Mouse (Mus musculus) spleen, adult 2 months (tissue): ENCODE data around the gene Gc. TPM values are rescaled to one million over a fixed set of nuclear protein-coding genes. Genes with fewer than 3 reads are reported as not detected.

ENCODE experiments used
- DNase-seq, 2 experiments: peaks; one replicate each; pipeline versions ENCODE4 v3.0.0 to v3.0.0-alpha.2; 2012 to 2021; ENCODE audit warnings: low spot score in 2 of 2, low read depth in 1 of 2
- H3K27ac ChIP-seq: fragments of 200-500 bp; 2 replicates; pipeline ENCODE4 v1.5.1; 2012; ENCODE audit warnings: low read length, inconsistent platforms; ENCODE audit not compliant: insufficient read depth
- H3K27me3 ChIP-seq: fragments of 200-500 bp; 2 replicates; pipeline ENCODE4 v1.6.1; 2012; ENCODE audit warnings: mild to moderate bottlenecking, moderate library complexity, low read length, inconsistent platforms; ENCODE audit not compliant: control insufficient read depth, insufficient read depth
- H3K36me3 ChIP-seq: fragments of 200-500 bp; 2 replicates; pipeline ENCODE4 v1.6.1; 2012; ENCODE audit warnings: mild to moderate bottlenecking, low read length, inconsistent platforms; ENCODE audit not compliant: control insufficient read depth, insufficient read depth
- H3K4me1 ChIP-seq: fragments of 200-500 bp; 2 replicates; pipeline ENCODE4 v1.6.1; 2011; ENCODE audit warnings: inconsistent platforms; ENCODE audit not compliant: control insufficient read depth, insufficient read depth, insufficient read length
- H3K4me3 ChIP-seq: fragments of 200-500 bp; 2 replicates; pipeline ENCODE4 v1.5.1; 2011; ENCODE audit warnings: mild to moderate bottlenecking, inconsistent platforms; ENCODE audit not compliant: insufficient read depth, insufficient read length; ENCODE audit errors: extremely low read depth
- CTCF ChIP-seq: fragments of 200-500 bp; IDR thresholded peaks from 2 replicates; pipeline ENCODE4 v1.5.1; 2011; ENCODE audit warnings: mild to moderate bottlenecking, inconsistent platforms; ENCODE audit not compliant: insufficient read depth, insufficient read length, insufficient replicate concordance; ENCODE audit errors: extremely low read depth
- POLR2A ChIP-seq: fragments of 200-500 bp; IDR thresholded peaks from 2 replicates; pipeline ENCODE4 v1.6.1; 2011; ENCODE audit warnings: low read depth, low read length, inconsistent platforms
- WGBS: fragments of 180-500 bp; shearing (Covaris S2); methylation state at CpG from one replicate; pipeline ENCODE4 v1.1.7; 2018; 5-methylcytosine and 5-hydroxymethylcytosine counted together
- polyA plus RNA-seq: library from polyadenylated mRNA; depleted of rRNA; stranded (reverse); fragments of >200 nt; gene quantifications from 2 replicates; pipeline ENCODE4 v1.2.3, GENCODE M21; 2012

Gc gene
- polyA plus RNA-seq, 1 experiment: 0.11 TPM

GRCm38 (mm10) chr5:89444360-89444759, 13.3 kb downstream of the Gc start:
- no peaks in the 10 kb centered on the region for H3K36me3 ChIP-seq
- no peaks in the 10 kb centered on the region for H3K4me1 ChIP-seq
- DNase-seq: no peak
- no peak overlapping the region for H3K27ac ChIP-seq
- 90% methylated on average over 4 of the region's 4 CpGs for WGBS
- TF ChIP-seq CTCF (no peak), POLR2A (no peak)
- H3K27me3 ChIP-seq: no peaks in the 10 kb centered on the region
- no peak overlapping the region for H3K4me3 ChIP-seq

GRCm38 (mm10) chr5:89411536-89411935, 46.2 kb downstream of the Gc start:
- DNase-seq: no peak
- H3K36me3 ChIP-seq: no peaks in the 10 kb centered on the region
- TF ChIP-seq POLR2A (no peak), CTCF (no peak)
- H3K27ac ChIP-seq: no peak overlapping the region
- H3K4me1 ChIP-seq: no peaks in the 10 kb centered on the region
- H3K27me3 ChIP-seq: no peaks in the 10 kb centered on the region
- H3K4me3 ChIP-seq: no peak overlapping the region
- WGBS: 64% methylated on average over 1 of the region's 1 CpGs

- no peak overlapping the region for H3K4me3 ChIP-seq
- no peaks in the 10 kb centered on the region for H3K4me1 ChIP-seq
- no peak overlapping the region for H3K27ac ChIP-seq
- DNase-seq: no peak
- TF ChIP-seq CTCF (no peak), POLR2A (no peak)
- no peaks in the 10 kb centered on the region for H3K27me3 ChIP-seq
- no peaks in the 10 kb centered on the region for H3K36me3 ChIP-seq
Measured at GRCm38 (mm10) chr5:89407376-89408082, 50.2 kb downstream of the Gc start.

- WGBS: 77% methylated on average over 1 of the region's 1 CpGs
- DNase-seq: no peak
Measured at GRCm38 (mm10) chr5:89405132-89405531, 52.6 kb downstream of the Gc start.

GRCm38 (mm10) chr5:89390405-89390804, 67.3 kb downstream of the Gc start:
- Histone ChIP-seq H3K4me3 (no peak overlapping the region), H3K36me3 (no peaks in the 10 kb centered on the region), H3K27me3 (no peaks in the 10 kb centered on the region), H3K4me1 (no peaks in the 10 kb centered on the region), H3K27ac (no peak overlapping the region)
- TF ChIP-seq CTCF (no peak), POLR2A (no peak)
- DNase-seq: no peak
- WGBS: 73% methylated on average over 1 of the region's 1 CpGs

More at GRCm38 (mm10) chr5:89405132-89405531, 52.6 kb downstream of the Gc start:
- Histone ChIP-seq H3K36me3 (no peaks in the 10 kb centered on the region), H3K27ac (no peak overlapping the region), H3K4me3 (no peak overlapping the region), H3K27me3 (no peaks in the 10 kb centered on the region), H3K4me1 (no peaks in the 10 kb centered on the region)
- TF ChIP-seq POLR2A (no peak), CTCF (no peak)

GRCm38 (mm10) chr5:89384204-89384603, 73.5 kb downstream of the Gc start:
- H3K27me3 ChIP-seq: no peaks in the 10 kb centered on the region
- no peak for DNase-seq
- TF ChIP-seq POLR2A: no peak
- TF ChIP-seq CTCF: no peak
- H3K4me3 ChIP-seq: no peak overlapping the region
- no peaks in the 10 kb centered on the region for H3K4me1 ChIP-seq
- no peak overlapping the region for H3K27ac ChIP-seq
- no peaks in the 10 kb centered on the region for H3K36me3 ChIP-seq
- WGBS: 33% methylated on average over 5 of the region's 5 CpGs

- no peak for TF ChIP-seq POLR2A
- TF ChIP-seq CTCF: no peak
- Histone ChIP-seq H3K4me3 (no peak overlapping the region), H3K36me3 (no peaks in the 10 kb centered on the region), H3K27me3 (no peaks in the 10 kb centered on the region), H3K4me1 (no peaks in the 10 kb centered on the region), H3K27ac (no peak overlapping the region)
- DNase-seq: no peak
- WGBS: 81% methylated on average over 4 of the region's 4 CpGs
Measured at GRCm38 (mm10) chr5:89381340-89381739, 76.4 kb downstream of the Gc start.
